Mouse (Mus musculus): ENCODE measurements around the gene Smim14. TPM values are rescaled to one million over a fixed set of nuclear protein-coding genes. Genes with fewer than 3 reads are reported as not detected.

Gene Smim14
- total and polyA plus RNA-seq, 3 experiments = 10.6 to 64.6 (median 52.3) TPM

- no peaks in the 10 kb centered on the region for H3K9me3 ChIP-seq (replicated peaks)
- TF ChIP-seq TAL1 (conservative IDR thresholded peaks at IDR 0.05; ENCODE audit: low read depth, low read length) = no peak
- no peak for TF ChIP-seq CTCF (IDR thresholded peaks at IDR 0.05; ENCODE audit: low read depth, low read length)
- TF ChIP-seq POLR2AphosphoS5 (IDR thresholded peaks at IDR 0.05; ENCODE audit: insufficient replicate concordance, low read depth, low read length) = no peak
- TF ChIP-seq GATA1 (IDR thresholded peaks at IDR 0.05; ENCODE audit: borderline replicate concordance, low read length) = no peak
- no peak for TF ChIP-seq GATA2 (IDR thresholded peaks at IDR 0.05; ENCODE audit: borderline replicate concordance, low read depth, low read length)
- DNase-seq (ENCODE audit: low spot score) = no peak
- H3K36me3 ChIP-seq (replicated peaks) = peaks cover 5% of the 10 kb centered on the region
- H3K4me3 ChIP-seq (ENCODE audit: low read depth, low read length) = no peak overlapping the region
- H3K27me3 ChIP-seq (ENCODE audit: insufficient read depth, low read length) = no peaks in the 10 kb centered on the region
- H3K4me1 ChIP-seq (ENCODE audit: insufficient read depth, low read depth, low read length) = peaks cover 19% of the 10 kb centered on the region
- ATAC-seq (ENCODE audit: extremely low read depth, insufficient number of reproducible peaks, low FRiP score, poor library complexity, severe bottlenecking) = no peak
These were observed 2.5 kb downstream of the Smim14 start for GRCm38 (mm10) chr5:65534496-65534895.

- Histone ChIP-seq H3K4me3 (ENCODE audit: low read depth, low read length) (no peak overlapping the region), H3K4me1 (ENCODE audit: insufficient read depth, low read depth, low read length) (peaks cover 11% of the 10 kb centered on the region), H3K27me3 (ENCODE audit: insufficient read depth, low read length) (no peaks in the 10 kb centered on the region), H3K36me3 (replicated peaks) (peaks cover 3% of the 10 kb centered on the region), H3K9me3 (replicated peaks) (no peaks in the 10 kb centered on the region)
- DNase-seq (ENCODE audit: low spot score) = no peak
- TF ChIP-seq POLR2AphosphoS5 (IDR thresholded peaks at IDR 0.05; ENCODE audit: insufficient replicate concordance, low read depth, low read length) = no peak
- no peak for TF ChIP-seq CTCF (IDR thresholded peaks at IDR 0.05; ENCODE audit: low read depth, low read length)
- TF ChIP-seq GATA1 (IDR thresholded peaks at IDR 0.05; ENCODE audit: borderline replicate concordance, low read length) = no peak
- TF ChIP-seq GATA2 (IDR thresholded peaks at IDR 0.05; ENCODE audit: borderline replicate concordance, low read depth, low read length) = no peak
- no peak for TF ChIP-seq TAL1 (conservative IDR thresholded peaks at IDR 0.05; ENCODE audit: low read depth, low read length)
- ATAC-seq (ENCODE audit: extremely low read depth, insufficient number of reproducible peaks, low FRiP score, poor library complexity, severe bottlenecking) = no peak
These were observed 5.7 kb downstream of the Smim14 start for GRCm38 (mm10) chr5:65531283-65531682.

- no peak for DNase-seq (ENCODE audit: low spot score)
- TF ChIP-seq GATA1 (IDR thresholded peaks at IDR 0.05; ENCODE audit: borderline replicate concordance, low read length) (no peak), TAL1 (conservative IDR thresholded peaks at IDR 0.05; ENCODE audit: low read depth, low read length) (no peak), GATA2 (IDR thresholded peaks at IDR 0.05; ENCODE audit: borderline replicate concordance, low read depth, low read length) (no peak), POLR2AphosphoS5 (IDR thresholded peaks at IDR 0.05; ENCODE audit: insufficient replicate concordance, low read depth, low read length) (no peak), CTCF (IDR thresholded peaks at IDR 0.05; ENCODE audit: low read depth, low read length) (no peak)
- Histone ChIP-seq H3K27me3 (ENCODE audit: insufficient read depth, low read length) (peaks cover 4% of the 10 kb centered on the region; the same call in 1 of the 2 replicates), H3K4me1 (ENCODE audit: insufficient read depth, low read depth, low read length) (no peaks in the 10 kb centered on the region; the same call in 1 of the 2 replicates), H3K4me3 (ENCODE audit: low read depth, low read length) (no peak overlapping the region), H3K9me3 (replicated peaks) (no peaks in the 10 kb centered on the region), H3K36me3 (replicated peaks) (no peaks in the 10 kb centered on the region)
- ATAC-seq (ENCODE audit: extremely low read depth, insufficient number of reproducible peaks, low FRiP score, poor library complexity, severe bottlenecking) = no peak
These were observed 11.1 kb downstream of the Smim14 start for GRCm38 (mm10) chr5:65525674-65526443.

GRCm38 (mm10) chr5:65524831-65525230 is 12.2 kb downstream of the Smim14 start:
- ATAC-seq (ENCODE audit: extremely low read depth, insufficient number of reproducible peaks, low FRiP score, poor library complexity, severe bottlenecking) (no peak), DNase-seq (ENCODE audit: low spot score) (no peak)
- Histone ChIP-seq H3K4me3 (ENCODE audit: low read depth, low read length) (no peak overlapping the region), H3K27me3 (ENCODE audit: insufficient read depth, low read length) (peaks cover 4% of the 10 kb centered on the region; the same call in 1 of the 2 replicates), H3K4me1 (ENCODE audit: insufficient read depth, low read depth, low read length) (no peaks in the 10 kb centered on the region), H3K36me3 (replicated peaks) (no peaks in the 10 kb centered on the region), H3K9me3 (replicated peaks) (no peaks in the 10 kb centered on the region)
- TF ChIP-seq TAL1 (conservative IDR thresholded peaks at IDR 0.05; ENCODE audit: low read depth, low read length) (no peak), POLR2AphosphoS5 (IDR thresholded peaks at IDR 0.05; ENCODE audit: insufficient replicate concordance, low read depth, low read length) (no peak), GATA2 (IDR thresholded peaks at IDR 0.05; ENCODE audit: borderline replicate concordance, low read depth, low read length) (no peak), GATA1 (IDR thresholded peaks at IDR 0.05; ENCODE audit: borderline replicate concordance, low read length) (no peak), CTCF (IDR thresholded peaks at IDR 0.05; ENCODE audit: low read depth, low read length) (no peak)

GRCm38 (mm10) chr5:65521803-65522202 is 15.2 kb downstream of the Smim14 start:
- Histone ChIP-seq H3K9me3 (replicated peaks) (no peaks in the 10 kb centered on the region), H3K4me1 (ENCODE audit: insufficient read depth, low read depth, low read length) (no peaks in the 10 kb centered on the region), H3K27me3 (ENCODE audit: insufficient read depth, low read length) (peaks cover 4% of the 10 kb centered on the region; the same call in 1 of the 2 replicates), H3K36me3 (replicated peaks) (no peaks in the 10 kb centered on the region), H3K4me3 (ENCODE audit: low read depth, low read length) (no peak overlapping the region)
- TF ChIP-seq POLR2AphosphoS5 (IDR thresholded peaks at IDR 0.05; ENCODE audit: insufficient replicate concordance, low read depth, low read length) (no peak), GATA2 (IDR thresholded peaks at IDR 0.05; ENCODE audit: borderline replicate concordance, low read depth, low read length) (no peak), CTCF (IDR thresholded peaks at IDR 0.05; ENCODE audit: low read depth, low read length) (no peak), TAL1 (conservative IDR thresholded peaks at IDR 0.05; ENCODE audit: low read depth, low read length) (no peak), GATA1 (IDR thresholded peaks at IDR 0.05; ENCODE audit: borderline replicate concordance, low read length) (no peak)
- DNase-seq (ENCODE audit: low spot score) (no peak), ATAC-seq (ENCODE audit: extremely low read depth, insufficient number of reproducible peaks, low FRiP score, poor library complexity, severe bottlenecking) (no peak)

GRCm38 (mm10) chr5:65514635-65515278 is 22.2 kb downstream of the Smim14 start:
- Histone ChIP-seq H3K9me3 (replicated peaks) (no peaks in the 10 kb centered on the region), H3K36me3 (replicated peaks) (no peaks in the 10 kb centered on the region), H3K4me1 (ENCODE audit: insufficient read depth, low read depth, low read length) (no peaks in the 10 kb centered on the region), H3K4me3 (ENCODE audit: low read depth, low read length) (no peak overlapping the region), H3K27me3 (ENCODE audit: insufficient read depth, low read length) (peaks cover 32% of the 10 kb centered on the region)
- TF ChIP-seq GATA2 (IDR thresholded peaks at IDR 0.05; ENCODE audit: borderline replicate concordance, low read depth, low read length) = no peak
- no peak for TF ChIP-seq POLR2AphosphoS5 (IDR thresholded peaks at IDR 0.05; ENCODE audit: insufficient replicate concordance, low read depth, low read length)
- no peak for TF ChIP-seq TAL1 (conservative IDR thresholded peaks at IDR 0.05; ENCODE audit: low read depth, low read length)
- TF ChIP-seq CTCF (IDR thresholded peaks at IDR 0.05; ENCODE audit: low read depth, low read length) = no peak
- TF ChIP-seq GATA1 (IDR thresholded peaks at IDR 0.05; ENCODE audit: borderline replicate concordance, low read length) = no peak
- ATAC-seq (ENCODE audit: extremely low read depth, insufficient number of reproducible peaks, low FRiP score, poor library complexity, severe bottlenecking) = no peak
- DNase-seq (ENCODE audit: low spot score) = no peak
